Mouse (Mus musculus): ENCODE results near the gene Endod1.

GRCm38 (mm10) chr9:14383186-14383920 lies 2.0 kb upstream of the Endod1 start:
- no peak for TF ChIP-seq CEBPB (IDR thresholded peaks at IDR 0.05; ENCODE audit: low read depth)
- TF ChIP-seq CTCF (IDR thresholded peaks at IDR 0.05; ENCODE audit: control insufficient read depth, insufficient read depth, insufficient read length), result no peak
